Mouse (Mus musculus): ENCODE results near the gene Shisal1. TPM values are rescaled to one million over a fixed set of nuclear protein-coding genes. Genes with fewer than 3 reads are reported as not detected.

The Shisal1 gene
- total and polyA plus RNA-seq, 3 experiments: not detected

DNA sequence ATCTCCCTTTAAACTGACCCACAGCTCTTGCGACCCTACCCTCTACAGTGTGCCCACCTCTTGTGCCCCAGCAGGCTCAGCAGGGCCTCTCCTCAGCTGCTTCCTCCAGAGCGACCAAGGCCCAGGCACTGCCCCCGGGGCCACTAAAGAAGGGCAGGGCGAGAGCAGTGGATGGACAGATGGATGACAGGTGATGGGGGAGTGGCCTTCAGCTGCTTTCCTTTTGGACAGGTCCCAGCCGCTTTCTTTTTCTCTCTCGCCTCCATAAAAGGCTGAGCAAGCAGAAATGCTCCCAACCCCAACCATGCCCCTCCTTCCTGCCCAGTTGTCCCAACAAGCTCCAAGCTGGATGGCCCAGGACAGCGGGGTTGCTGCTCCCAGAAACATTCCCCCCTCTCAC lies 2.7 kb downstream of the Shisal1 start:
- no peak overlapping the region for H3K4me3 ChIP-seq (ENCODE audit: control insufficient read depth in 1 of 2, insufficient read depth in 1 of 2, low read depth in 2 of 2, low read length in 2 of 2)
- H3K27me3 ChIP-seq (ENCODE audit: control insufficient read depth in 1 of 2, insufficient read depth in 2 of 2, low read length in 2 of 2): no peaks in the 10 kb centered on the region
- TF ChIP-seq ELF1 (IDR thresholded peaks at IDR 0.05; ENCODE audit: low read depth, low read length) (no peak), USF2 (IDR thresholded peaks at IDR 0.05; ENCODE audit: borderline replicate concordance in 1 of 2, insufficient read depth in 1 of 2, low read depth in 1 of 2, low read length in 2 of 2) (no peak), MXI1 (IDR thresholded peaks at IDR 0.05; ENCODE audit: low read depth, low read length) (no peak), NRF1 (IDR thresholded peaks at IDR 0.05; ENCODE audit: insufficient read depth, low read depth, low read length, poor library complexity, severe bottlenecking) (no peak), ZC3H11A (IDR thresholded peaks at IDR 0.05; ENCODE audit: low read depth, low read length) (no peak)
- no peaks in the 10 kb centered on the region for H3K79me2 ChIP-seq (ENCODE audit: control insufficient read depth, insufficient read depth, low read length, poor library complexity)
- DNase-seq (ENCODE audit: low read depth, low spot score): no peak
- no peaks in the 10 kb centered on the region for H3K36me3 ChIP-seq (ENCODE audit: control insufficient read depth in 1 of 2, insufficient read depth in 2 of 2, low read length in 2 of 2)
- H3K9ac ChIP-seq (ENCODE audit: control insufficient read depth, low read depth, low read length, poor library complexity, severe bottlenecking): no peak overlapping the region
- H3K9me3 ChIP-seq (replicated peaks; ENCODE audit: insufficient read depth, low read length): no peaks in the 10 kb centered on the region
- H3K27ac ChIP-seq (ENCODE audit: control insufficient read depth, low read depth, low read length): no peak overlapping the region
- no peaks in the 10 kb centered on the region for H3K4me1 ChIP-seq (ENCODE audit: control insufficient read depth in 1 of 2, insufficient read depth in 2 of 2, low read length in 2 of 2)

DNA sequence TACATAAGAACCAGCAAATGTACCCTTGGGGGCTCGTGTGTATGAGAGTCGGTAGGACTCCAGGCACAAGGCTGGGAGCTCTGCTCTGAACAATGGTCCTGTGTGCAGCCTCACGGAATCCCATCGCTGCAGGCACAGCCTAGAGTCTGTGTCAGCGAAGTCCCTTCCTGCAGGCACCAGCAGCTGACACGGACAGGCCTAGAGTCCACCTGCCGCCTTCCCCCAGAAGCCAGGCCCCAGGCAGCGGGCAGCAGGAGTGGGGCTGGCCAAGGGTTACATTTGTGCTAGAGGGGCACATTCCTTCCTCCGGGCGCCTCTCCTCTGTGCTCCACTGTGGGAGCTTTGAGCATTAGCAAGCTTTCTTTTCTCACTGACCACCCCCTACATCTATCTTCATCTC lies 3.3 kb downstream of the Shisal1 start:
- no peaks in the 10 kb centered on the region for H3K9me3 ChIP-seq (replicated peaks; ENCODE audit: insufficient read depth, low read length)
- H3K4me3 ChIP-seq (ENCODE audit: control insufficient read depth in 1 of 2, insufficient read depth in 1 of 2, low read depth in 2 of 2, low read length in 2 of 2): no peak overlapping the region
- H3K27ac ChIP-seq (ENCODE audit: control insufficient read depth, low read depth, low read length): no peak overlapping the region
- H3K9ac ChIP-seq (ENCODE audit: control insufficient read depth, low read depth, low read length, poor library complexity, severe bottlenecking): no peak overlapping the region
- H3K36me3 ChIP-seq (ENCODE audit: control insufficient read depth in 1 of 2, insufficient read depth in 2 of 2, low read length in 2 of 2): no peaks in the 10 kb centered on the region
- TF ChIP-seq HCFC1 (IDR thresholded peaks at IDR 0.05; ENCODE audit: low read depth, low read length) (no peak), CHD1 (IDR thresholded peaks at IDR 0.05; ENCODE audit: low read depth, low read length) (no peak), POLR2A (IDR thresholded peaks at IDR 0.05; ENCODE audit: control insufficient read depth in 1 of 2, insufficient read depth in 1 of 2, low read depth in 1 of 2, low read length in 2 of 2, poor library complexity in 1 of 2) (no peak), TCF12 (IDR thresholded peaks at IDR 0.05; ENCODE audit: low read depth, low read length) (no peak), POLR2AphosphoS2 (IDR thresholded peaks at IDR 0.05; ENCODE audit: low read length) (no peak), RAD21 (IDR thresholded peaks at IDR 0.05; ENCODE audit: low read depth, low read length) (no peak), E2F4 (IDR thresholded peaks at IDR 0.05; ENCODE audit: borderline replicate concordance, low read depth, low read length) (no peak), SIN3A (IDR thresholded peaks at IDR 0.05; ENCODE audit: low read length) (no peak), UBTF (IDR thresholded peaks at IDR 0.05; ENCODE audit: borderline replicate concordance, insufficient read depth, low read depth, low read length) (no peak), JUND (IDR thresholded peaks at IDR 0.05; ENCODE audit: low read depth, low read length) (no peak), USF1 (IDR thresholded peaks at IDR 0.05; ENCODE audit: low read depth, low read length) (no peak), MXI1 (IDR thresholded peaks at IDR 0.05; ENCODE audit: low read depth, low read length) (no peak), TBP (IDR thresholded peaks at IDR 0.05; ENCODE audit: low read depth, low read length) (no peak), USF2 (IDR thresholded peaks at IDR 0.05; ENCODE audit: borderline replicate concordance in 1 of 2, insufficient read depth in 1 of 2, low read depth in 1 of 2, low read length in 2 of 2) (no peak), NELFE (IDR thresholded peaks at IDR 0.05; ENCODE audit: low read depth, low read length) (no peak)
- no peaks in the 10 kb centered on the region for H3K4me1 ChIP-seq (ENCODE audit: control insufficient read depth in 1 of 2, insufficient read depth in 2 of 2, low read length in 2 of 2)
- no peak for DNase-seq (ENCODE audit: low read depth, low spot score)
- no peaks in the 10 kb centered on the region for H3K79me2 ChIP-seq (ENCODE audit: control insufficient read depth, insufficient read depth, low read length, poor library complexity)
- no peaks in the 10 kb centered on the region for H3K27me3 ChIP-seq (ENCODE audit: control insufficient read depth in 1 of 2, insufficient read depth in 2 of 2, low read length in 2 of 2)
